Mouse (Mus musculus): Measurements from ENCODE around the gene Smarcd3.

- TF ChIP-seq EP300 (IDR thresholded peaks at IDR 0.05; ENCODE audit: insufficient read depth, low read depth, low read length) (no peak), POLR2A (IDR thresholded peaks at IDR 0.05; ENCODE audit: insufficient read depth, low read length) (no peak)
Observed at GRCm38 (mm10) chr5:24654491-24654890, 30.3 kb upstream of the Smarcd3 start.

Measured in ES-Bruce4 (cell line).